Mouse (Mus musculus) myocyte (in vitro differentiated cells): ENCODE data around the gene Ceacam9. TPM values are rescaled to one million over a fixed set of nuclear protein-coding genes. Genes with fewer than 3 reads are reported as not detected.

ENCODE experiments used
- H3K27me3 ChIP-seq: one replicate; pipeline ENCODE4 v1.6.1; 2011; ENCODE audit not compliant: control insufficient read depth, insufficient read depth, insufficient read length
- H3K36me3 ChIP-seq: one replicate; pipeline ENCODE4 v1.6.1; 2011; ENCODE audit not compliant: control insufficient read depth, insufficient read depth
- H3K4me2 ChIP-seq: one replicate; pipeline ENCODE4 v1.6.1; 2011; ENCODE audit warnings: low read depth, control low read depth
- H3K4me3 ChIP-seq: one replicate; pipeline ENCODE4 v1.5.1; 2011; ENCODE audit warnings: mild to moderate bottlenecking, control low read depth, moderate library complexity
- H3K79me2 ChIP-seq: one replicate; pipeline ENCODE4 v1.6.1; 2011; ENCODE audit not compliant: control insufficient read depth, insufficient read depth
- H3ac ChIP-seq: one replicate; pipeline ENCODE4 v1.6.1; 2011; ENCODE audit not compliant: control insufficient read depth, insufficient read length
- CEBPB ChIP-seq: IDR thresholded peaks from 2 replicates; pipeline ENCODE4 v1.6.1; 2011; ENCODE audit warnings: mild to moderate bottlenecking, moderate library complexity; ENCODE audit not compliant: poor library complexity, insufficient read depth, severe bottlenecking
- E2F4 ChIP-seq: IDR thresholded peaks from one replicate; pipeline ENCODE4 v1.6.1; 2011; ENCODE audit warnings: mild to moderate bottlenecking, control low read depth, moderate library complexity; ENCODE audit not compliant: insufficient read depth
- MAX ChIP-seq: IDR thresholded peaks from one replicate; pipeline ENCODE4 v1.6.1; 2011; ENCODE audit warnings: low read depth, mild to moderate bottlenecking, control low read depth
- MYOD1 ChIP-seq, 3 experiments: IDR thresholded peaks; one replicate each; pipeline ENCODE4 v1.6.1; 2011; ENCODE audit warnings: control low read depth in 2 of 3, low read depth in 2 of 3, mild to moderate bottlenecking in 2 of 3, moderate library complexity in 1 of 3; ENCODE audit not compliant: insufficient read length in 2 of 3, control insufficient read depth in 1 of 3
- MYOG ChIP-seq, 3 experiments: IDR thresholded peaks; one replicate each; pipeline ENCODE4 v1.6.1; 2011; ENCODE audit warnings: control low read depth in 2 of 3, low read depth in 2 of 3, mild to moderate bottlenecking in 2 of 3; ENCODE audit not compliant: insufficient read length in 2 of 3, control insufficient read depth in 1 of 3, insufficient read depth in 1 of 3
- POLR2A ChIP-seq: IDR thresholded peaks from one replicate; pipeline ENCODE4 v1.6.1; 2011; ENCODE audit warnings: low read depth, mild to moderate bottlenecking, control low read depth, moderate library complexity; ENCODE audit not compliant: insufficient read length
- POLR2AphosphoS2 ChIP-seq: IDR thresholded peaks from one replicate; pipeline ENCODE4 v1.6.1; 2011; ENCODE audit warnings: low read depth, control low read depth; ENCODE audit not compliant: insufficient read length
- REST ChIP-seq: IDR thresholded peaks from one replicate; pipeline ENCODE4 v1.6.1; 2011; ENCODE audit warnings: mild to moderate bottlenecking, control low read depth, moderate library complexity; ENCODE audit not compliant: insufficient read depth, insufficient read length
- SRF ChIP-seq: IDR thresholded peaks from one replicate; pipeline ENCODE4 v1.6.1; 2011; ENCODE audit warnings: low read depth; ENCODE audit not compliant: control insufficient read depth, insufficient read length
- TCF12 ChIP-seq: IDR thresholded peaks from one replicate; pipeline ENCODE4 v1.6.1; 2011; ENCODE audit warnings: mild to moderate bottlenecking, control low read depth; ENCODE audit not compliant: poor library complexity, insufficient read depth, severe bottlenecking
- TCF3 ChIP-seq: IDR thresholded peaks from one replicate; pipeline ENCODE4 v1.6.1; 2011; ENCODE audit warnings: low read depth, control low read depth; ENCODE audit not compliant: insufficient read length
- USF1 ChIP-seq: IDR thresholded peaks from one replicate; pipeline ENCODE4 v1.6.1; 2011; ENCODE audit warnings: low read depth, mild to moderate bottlenecking, control low read depth, moderate library complexity
- polyA plus RNA-seq: library from polyadenylated mRNA; unstranded; fragments of >200 nt; fragmentation: generic; extraction: Trizol; gene quantifications from one replicate; pipeline ENCODE4 v1.2.1, GENCODE M21; 2012; ENCODE audit warnings: missing spikeins

Ceacam9 gene
- polyA plus RNA-seq, 1 experiment = not detected

DNA sequence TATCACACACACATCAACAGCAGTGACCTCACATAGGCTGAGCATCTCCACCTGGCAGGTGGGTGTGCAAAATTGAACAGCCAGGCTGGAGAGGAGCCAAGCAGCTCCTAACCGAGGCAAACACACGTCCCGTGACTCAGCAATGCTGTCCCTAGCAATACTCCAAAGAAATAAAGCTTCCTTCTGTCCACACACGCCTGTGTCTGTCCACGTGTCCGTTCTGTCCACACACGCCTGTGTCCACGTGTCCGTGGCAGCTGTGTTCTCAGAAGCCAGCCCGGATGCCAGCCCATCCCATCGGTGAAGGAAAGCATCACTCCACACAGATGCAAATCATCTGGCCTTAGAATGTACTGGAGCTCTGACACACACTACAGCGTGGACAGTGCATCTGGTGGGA lies 30.3 kb downstream of the Ceacam9 start:
- H3K4me2 ChIP-seq = no peak overlapping the region
- H3K4me3 ChIP-seq = no peak overlapping the region
- no peaks in the 10 kb centered on the region for H3K36me3 ChIP-seq
- no peaks in the 10 kb centered on the region for H3K79me2 ChIP-seq
- TF ChIP-seq MAX (no peak), TCF3 (no peak), POLR2AphosphoS2 (no peak), TCF12 (no peak), SRF (no peak), CEBPB (no peak), MYOD1 (IDR thresholded peaks at IDR 0.05; ENCODE audit: control insufficient read depth in 1 of 3, insufficient read length in 2 of 3, low read depth in 2 of 3) (peak in 1 of 3 experiments; percentile 54), E2F4 (no peak), POLR2A (no peak), MYOG (IDR thresholded peaks at IDR 0.05; ENCODE audit: control insufficient read depth in 1 of 3, insufficient read depth in 1 of 3, insufficient read length in 2 of 3, low read depth in 2 of 3) (peak in 2 of 3 experiments; percentile 43 to 75), REST (no peak), USF1 (no peak)
- no peak overlapping the region for H3ac ChIP-seq
- no peaks in the 10 kb centered on the region for H3K27me3 ChIP-seq

GRCm38 (mm10) chr7:16755362-16756017 lies 33.8 kb downstream of the Ceacam9 start:
- no peak for TF ChIP-seq REST
- no peak for TF ChIP-seq E2F4
- no peak for TF ChIP-seq MAX
- no peak for TF ChIP-seq POLR2A
- TF ChIP-seq MYOG (IDR thresholded peaks at IDR 0.05; ENCODE audit: control insufficient read depth in 1 of 3, insufficient read depth in 1 of 3, insufficient read length in 2 of 3, low read depth in 2 of 3) = peak in 1 of 3 experiments; percentile 39
- TF ChIP-seq MYOD1 (IDR thresholded peaks at IDR 0.05; ENCODE audit: control insufficient read depth in 1 of 3, insufficient read length in 2 of 3, low read depth in 2 of 3) = no peak
- TF ChIP-seq USF1 = no peak
- no peak overlapping the region for H3ac ChIP-seq
- H3K27me3 ChIP-seq = no peaks in the 10 kb centered on the region
- no peak overlapping the region for H3K4me3 ChIP-seq
- H3K36me3 ChIP-seq = no peaks in the 10 kb centered on the region
- H3K4me2 ChIP-seq = no peak overlapping the region
- no peaks in the 10 kb centered on the region for H3K79me2 ChIP-seq

DNA sequence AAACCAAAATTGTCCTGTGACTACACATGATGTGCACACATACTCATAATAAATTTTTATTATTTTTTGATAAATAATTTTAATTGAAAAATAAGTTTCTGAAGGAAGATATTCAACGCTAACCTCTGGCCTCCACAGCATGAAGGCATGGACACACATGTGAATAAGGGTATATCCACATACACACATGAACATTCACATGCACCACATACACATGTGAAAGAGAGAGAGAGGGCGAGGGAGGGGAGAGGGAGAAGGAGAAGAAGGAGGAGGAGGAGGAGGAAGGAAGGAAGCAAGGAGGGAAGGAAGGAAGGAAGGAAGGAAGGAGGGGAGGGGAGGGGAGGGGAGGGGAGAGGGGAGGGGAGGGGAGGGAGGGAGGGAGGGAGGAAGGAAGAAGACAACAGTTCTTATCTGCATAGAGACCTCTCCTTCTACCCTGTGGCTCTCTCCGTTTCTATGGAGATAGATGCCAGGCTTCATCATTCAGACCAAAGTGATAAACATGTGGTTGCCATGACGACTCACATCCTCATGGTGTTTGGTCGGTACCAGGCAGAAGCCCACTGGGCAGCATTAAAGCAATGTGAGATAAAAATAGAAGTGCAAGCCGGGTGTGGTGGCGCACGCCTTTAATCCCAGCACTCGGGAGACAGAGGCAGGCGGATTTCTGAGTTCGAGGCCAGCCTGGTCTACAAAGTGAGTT lies 37.3 kb downstream of the Ceacam9 start:
- no peak overlapping the region for H3K4me3 ChIP-seq
- TF ChIP-seq REST (no peak), POLR2AphosphoS2 (no peak), CEBPB (no peak), SRF (no peak), TCF3 (no peak), TCF12 (no peak), USF1 (no peak), POLR2A (no peak), MAX (no peak), E2F4 (no peak), MYOG (IDR thresholded peaks at IDR 0.05; ENCODE audit: control insufficient read depth in 1 of 3, insufficient read depth in 1 of 3, insufficient read length in 2 of 3, low read depth in 2 of 3) (no peak)
- H3K79me2 ChIP-seq = no peaks in the 10 kb centered on the region
- H3ac ChIP-seq = no peak overlapping the region
- H3K36me3 ChIP-seq = no peaks in the 10 kb centered on the region
- no peaks in the 10 kb centered on the region for H3K27me3 ChIP-seq
- no peak overlapping the region for H3K4me2 ChIP-seq

DNA sequence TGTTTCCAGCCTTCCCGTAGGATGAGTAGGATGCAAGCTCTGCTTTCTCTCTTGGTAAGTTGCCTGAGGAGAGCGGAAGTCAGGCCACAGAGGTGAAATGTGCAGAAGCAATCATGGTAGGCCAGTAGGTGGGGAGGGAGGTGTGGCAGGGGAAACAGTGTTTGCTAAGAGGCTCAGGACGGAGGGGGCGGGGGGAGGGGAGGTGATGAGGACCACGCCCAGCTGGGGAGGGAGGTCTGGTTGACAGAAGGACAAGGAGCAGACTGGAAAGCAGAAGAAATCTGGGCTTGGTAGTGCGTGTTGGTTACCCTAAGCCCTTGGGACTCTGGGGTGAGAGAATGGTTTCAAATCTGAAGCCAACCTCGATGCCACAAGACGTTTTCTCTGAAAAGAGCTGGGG lies 38.6 kb downstream of the Ceacam9 start:
- Histone ChIP-seq H3K36me3 (no peaks in the 10 kb centered on the region), H3K4me3 (no peak overlapping the region), H3K27me3 (no peaks in the 10 kb centered on the region), H3K79me2 (no peaks in the 10 kb centered on the region), H3K4me2 (no peak overlapping the region), H3ac (no peak overlapping the region)
- TF ChIP-seq MYOG (IDR thresholded peaks at IDR 0.05; ENCODE audit: control insufficient read depth in 1 of 3, insufficient read depth in 1 of 3, insufficient read length in 2 of 3, low read depth in 2 of 3) (no peak), SRF (no peak), CEBPB (no peak), E2F4 (no peak), USF1 (no peak), TCF12 (no peak), MAX (no peak), POLR2A (no peak), REST (no peak), POLR2AphosphoS2 (no peak)
